Mouse (Mus musculus) embryonic facial prominence, embryonic 15.5 days (tissue): ENCODE measurements around the gene Aspdh. TPM values are rescaled to one million over a fixed set of nuclear protein-coding genes. Genes with fewer than 3 reads are reported as not detected.

Experiments used
- ATAC-seq: fragments of 200-750 bp; cut with Nextera tagmentation; 2 replicates; pipeline ENCODE4 v1.8.0; 2017; ENCODE audit warnings: low read depth, moderate TSS enrichment; ENCODE audit not compliant: insufficient number of reproducible peaks, low FRiP score, low TSS enrichment
- H3K27ac ChIP-seq: fragments of 300-500 bp; sonication (generic); replicated peaks from 2 replicates; pipeline ENCODE4 v1.5.1; 2015; ENCODE audit warnings: mild to moderate bottlenecking, inconsistent platforms
- H3K27me3 ChIP-seq: fragments of 300-500 bp; sonication (generic); 2 replicates; pipeline ENCODE4 v1.6.1; 2015; ENCODE audit warnings: inconsistent platforms
- H3K36me3 ChIP-seq: fragments of 300-500 bp; sonication (generic); 2 replicates; pipeline ENCODE4 v1.6.1; 2015; ENCODE audit warnings: mild to moderate bottlenecking, inconsistent platforms
- H3K4me1 ChIP-seq: fragments of 300-500 bp; sonication (generic); 2 replicates; pipeline ENCODE4 v1.6.1; 2015; ENCODE audit warnings: inconsistent platforms
- H3K4me2 ChIP-seq: fragments of 300-500 bp; sonication (generic); replicated peaks from 2 replicates; pipeline ENCODE4 v1.6.1; 2015; ENCODE audit warnings: mild to moderate bottlenecking, inconsistent platforms
- H3K4me3 ChIP-seq: fragments of 300-500 bp; sonication (generic); replicated peaks from 2 replicates; pipeline ENCODE4 v1.5.1; 2015; ENCODE audit warnings: mild to moderate bottlenecking, inconsistent platforms
- H3K9ac ChIP-seq: fragments of 300-500 bp; sonication (generic); 2 replicates; pipeline ENCODE4 v1.6.1; 2015; ENCODE audit warnings: inconsistent platforms
- H3K9me3 ChIP-seq: fragments of 300-500 bp; sonication (generic); replicated peaks from 2 replicates; pipeline ENCODE4 v1.6.1; 2016; ENCODE audit warnings: inconsistent platforms
- WGBS: fragments of 180-500 bp; shearing (Covaris S2); methylation state at CpG from one replicate; pipeline ENCODE4 v1.1.7; 2015; 5-methylcytosine and 5-hydroxymethylcytosine counted together
- polyA plus RNA-seq: library from polyadenylated mRNA; unstranded; fragments of >200 nt; fragmentation: Nextera tagmentation; extraction: Ambion mirVana; gene quantifications from 2 replicates; pipeline ENCODE4 v1.2.1, GENCODE M21; 2015

Gene Aspdh
- polyA plus RNA-seq, 1 experiment from 2014 or later = 0.20 TPM

DNA sequence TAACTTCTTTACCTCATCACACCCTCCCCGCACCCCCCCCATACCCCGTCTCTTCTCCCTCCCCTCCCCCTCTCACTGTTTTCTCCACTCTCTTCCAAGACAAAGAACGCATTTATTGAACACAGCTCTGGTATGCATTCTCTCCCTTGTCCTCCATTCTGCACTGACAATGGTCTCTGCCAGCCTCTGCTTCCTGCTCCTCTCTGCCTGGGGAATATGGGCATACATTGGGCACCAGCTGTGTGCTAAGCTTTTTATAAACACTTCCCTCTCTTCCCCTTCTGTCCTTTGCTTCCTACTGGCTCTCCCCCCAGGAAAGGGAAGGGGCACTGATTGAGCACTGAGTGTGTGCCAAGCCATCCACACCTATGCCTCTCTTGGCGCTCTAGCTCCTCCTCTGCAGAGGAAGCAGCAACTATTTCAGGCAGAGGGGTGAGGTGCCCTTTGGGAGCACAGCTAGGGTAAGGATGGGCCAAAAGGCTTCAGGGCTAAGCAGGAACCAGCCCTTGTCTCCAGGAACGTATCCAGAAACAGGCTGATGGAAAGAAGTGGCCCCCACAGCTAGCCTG lies 9.9 kb downstream of the Aspdh start:
- H3K4me2 ChIP-seq = no peak overlapping the region
- H3K27me3 ChIP-seq = peaks cover 30% of the 10 kb centered on the region
- H3K9me3 ChIP-seq = no peaks in the 10 kb centered on the region
- no peak overlapping the region for H3K27ac ChIP-seq
- no peak for ATAC-seq
- H3K36me3 ChIP-seq = no peaks in the 10 kb centered on the region
- peaks cover 29% of the 10 kb centered on the region for H3K4me1 ChIP-seq
- no peak overlapping the region for H3K4me3 ChIP-seq
- 27% methylated on average over 5 of the region's 5 CpGs for WGBS
- no peak overlapping the region for H3K9ac ChIP-seq

DNA sequence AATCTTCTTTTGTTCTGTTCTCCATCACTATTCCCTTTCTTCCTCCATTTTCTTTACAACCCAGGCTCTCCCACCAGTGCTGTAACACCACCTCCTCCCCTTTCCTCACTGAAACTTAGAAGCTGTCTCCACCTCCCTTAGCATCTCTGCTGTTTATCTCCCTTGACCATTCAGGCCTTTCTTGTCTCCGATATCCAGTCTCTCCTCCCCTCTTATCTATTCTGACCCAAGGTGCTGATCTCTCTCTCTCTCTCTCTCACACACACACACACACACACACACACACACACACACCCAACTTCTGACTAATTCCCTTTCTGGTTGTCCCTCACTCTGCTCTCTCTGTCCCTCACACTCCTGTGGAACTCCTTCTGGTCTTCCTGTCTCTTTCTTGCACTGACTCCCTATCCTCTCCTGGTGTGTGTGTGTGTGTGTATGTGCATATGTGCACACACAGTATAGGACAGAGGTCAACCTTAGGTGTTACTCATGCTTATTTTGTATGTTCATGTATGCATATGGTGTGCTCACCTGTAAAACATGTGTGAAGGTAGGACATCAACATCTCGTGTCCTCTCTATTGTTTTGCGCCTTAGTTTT lies 17.7 kb downstream of the Aspdh start:
- no peak overlapping the region for H3K27ac ChIP-seq
- no peaks in the 10 kb centered on the region for H3K9me3 ChIP-seq
- no peak for ATAC-seq
- H3K9ac ChIP-seq = no peak overlapping the region
- peaks cover 27% of the 10 kb centered on the region for H3K27me3 ChIP-seq
- H3K4me1 ChIP-seq = no peaks in the 10 kb centered on the region
- no peak overlapping the region for H3K4me3 ChIP-seq
- 0 out of 2 replicates have a peak, but pooled peaks cover under 1% of the 10 kb centered on the region for H3K36me3 ChIP-seq
- WGBS = 72% methylated on average over 3 of the region's 3 CpGs
- H3K4me2 ChIP-seq = no peak overlapping the region

DNA sequence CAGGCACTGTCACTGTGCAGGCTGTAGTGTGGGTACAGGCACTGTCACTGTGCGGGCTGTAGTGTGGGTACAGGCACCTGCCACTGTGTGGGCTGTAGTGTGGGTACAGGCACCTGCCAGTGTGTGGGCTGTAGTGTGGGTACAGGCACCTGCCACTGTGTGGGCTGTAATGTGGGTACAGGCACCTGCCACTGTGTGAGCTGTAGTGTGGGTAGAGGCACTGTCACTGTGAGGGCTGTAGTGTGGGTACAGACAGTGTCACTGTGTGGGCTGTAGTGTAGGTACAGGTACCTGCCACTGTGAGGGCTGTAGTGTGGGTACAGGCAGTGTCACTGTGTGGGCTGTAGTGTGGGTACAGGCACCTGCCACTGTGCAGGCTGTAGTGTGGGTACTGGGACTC lies 18.9 kb downstream of the Aspdh start:
- no peak overlapping the region for H3K9ac ChIP-seq
- peaks cover 8% of the 10 kb centered on the region; the same call in 1 of the 2 replicates for H3K36me3 ChIP-seq
- no peaks in the 10 kb centered on the region for H3K9me3 ChIP-seq
- no peaks in the 10 kb centered on the region for H3K4me1 ChIP-seq
- H3K4me3 ChIP-seq = no peak overlapping the region
- H3K4me2 ChIP-seq = no peak overlapping the region
- 92% methylated on average over 1 of the region's 1 CpGs for WGBS
- H3K27ac ChIP-seq = no peak overlapping the region
- no peak for ATAC-seq
- H3K27me3 ChIP-seq = peaks cover 27% of the 10 kb centered on the region

DNA sequence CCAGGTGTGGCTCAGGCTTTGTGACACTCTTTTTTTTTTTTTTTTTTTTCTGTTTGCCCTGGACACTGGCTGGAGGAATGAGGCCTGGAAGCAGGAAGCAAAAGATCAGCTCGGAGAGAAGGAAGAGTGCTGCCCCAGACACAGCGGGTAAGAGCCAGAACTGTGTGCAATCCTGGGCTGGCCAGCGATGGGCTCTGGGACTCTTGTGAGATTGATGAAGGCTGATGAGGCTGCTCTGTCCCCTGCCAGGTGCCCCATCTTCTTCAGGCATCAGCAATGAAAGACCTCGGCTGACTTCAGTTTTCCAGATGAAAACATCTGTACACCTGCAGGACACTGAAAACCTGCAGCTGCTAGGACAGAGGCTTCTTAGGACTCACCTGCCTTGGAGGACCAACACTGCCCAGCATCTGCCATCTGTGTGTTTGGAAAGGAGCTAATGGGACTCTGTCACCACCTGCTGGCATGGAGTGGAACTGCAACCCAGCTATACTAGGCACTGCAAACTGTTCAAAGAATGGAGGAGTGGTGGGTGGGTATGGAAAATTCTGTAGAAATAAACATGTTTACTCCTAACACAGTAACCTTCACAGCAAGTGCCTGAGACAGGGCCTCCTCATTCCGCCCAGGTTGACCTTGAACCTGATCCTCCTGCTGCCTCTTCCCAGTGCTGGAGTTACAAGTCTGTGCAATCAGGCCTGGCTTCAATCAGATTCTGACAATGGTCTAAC lies 19.8 kb downstream of the Aspdh start:
- no peak overlapping the region for H3K4me2 ChIP-seq
- no peak overlapping the region for H3K4me3 ChIP-seq
- H3K4me1 ChIP-seq = no peaks in the 10 kb centered on the region
- ATAC-seq = peak; percentile 64; the same call in 1 of the 2 replicates
- no peak overlapping the region for H3K9ac ChIP-seq
- no peak overlapping the region for H3K27ac ChIP-seq
- H3K9me3 ChIP-seq = no peaks in the 10 kb centered on the region
- WGBS = 39% methylated on average over 5 of the region's 5 CpGs
- H3K27me3 ChIP-seq = peaks cover 24% of the 10 kb centered on the region
- H3K36me3 ChIP-seq = peaks cover 13% of the 10 kb centered on the region; the same call in 1 of the 2 replicates

DNA sequence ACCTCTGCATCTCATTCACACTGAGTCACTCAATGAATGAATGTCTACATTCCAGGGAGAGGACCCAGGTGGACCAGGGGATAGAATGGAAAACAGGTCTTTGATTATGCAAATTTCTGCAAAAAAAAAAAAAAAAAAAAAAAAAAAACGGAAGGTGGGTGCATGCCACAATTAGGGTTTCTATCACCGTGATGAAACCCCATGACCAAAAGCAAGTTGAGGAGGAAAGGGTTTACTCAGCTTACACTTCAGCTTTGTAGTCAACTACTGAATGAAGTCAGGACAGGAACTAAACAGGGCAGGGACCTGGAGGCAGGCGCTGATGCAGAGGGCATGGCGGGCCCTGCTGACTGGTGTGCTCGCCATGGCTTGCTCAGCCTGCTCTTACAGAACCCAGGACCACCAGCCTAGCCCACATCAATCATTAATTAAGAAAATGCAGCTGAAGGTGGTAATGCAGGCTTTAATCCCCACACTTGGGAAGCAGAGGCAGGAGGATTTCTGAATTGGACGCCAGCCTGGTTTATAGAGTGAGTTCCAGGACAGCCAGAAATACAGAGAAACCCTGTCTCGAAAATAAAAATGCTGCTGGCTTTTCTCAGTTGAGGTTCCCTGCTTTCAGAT lies 20.5 kb downstream of the Aspdh start:
- ATAC-seq = no peak
- H3K9ac ChIP-seq = no peak overlapping the region

DNA sequence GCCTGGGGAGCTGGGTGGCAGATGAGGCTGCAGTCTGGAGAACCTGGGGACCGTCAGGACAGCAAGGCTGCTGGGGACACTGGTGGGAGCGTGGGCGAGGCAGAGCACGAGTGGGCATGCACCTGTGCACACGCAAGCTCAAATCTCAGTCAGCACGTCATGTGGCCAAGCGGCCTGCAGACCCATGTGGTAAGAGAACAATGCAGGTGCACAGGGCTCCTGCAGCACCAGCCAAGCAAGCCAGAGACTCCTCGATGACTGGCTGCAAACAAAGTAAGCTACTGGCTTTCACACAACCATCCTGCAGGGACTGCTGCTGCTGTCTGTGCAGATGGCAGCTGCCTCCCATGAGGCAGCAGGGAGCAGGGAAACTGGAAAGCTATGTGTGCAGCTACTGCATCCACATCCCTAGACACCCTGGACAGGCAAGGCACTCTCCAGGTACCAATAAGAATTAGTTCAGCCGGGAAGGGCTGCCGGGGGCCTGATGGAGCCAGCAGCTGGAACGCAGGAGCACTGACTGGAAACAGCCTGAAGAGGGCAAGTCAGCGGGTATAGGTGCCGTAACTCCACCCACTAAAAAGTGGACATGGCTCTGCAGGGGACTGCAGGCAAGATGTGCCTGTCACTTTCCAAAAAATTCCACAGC lies 21.9 kb downstream of the Aspdh start:
- H3K4me2 ChIP-seq = no peak overlapping the region
- peaks cover 33% of the 10 kb centered on the region for H3K36me3 ChIP-seq
- H3K9me3 ChIP-seq = no peaks in the 10 kb centered on the region
- H3K27ac ChIP-seq = no peak overlapping the region
- ATAC-seq = no peak
- no peak overlapping the region for H3K4me3 ChIP-seq
- H3K9ac ChIP-seq = no peak overlapping the region
- peaks cover 11% of the 10 kb centered on the region for H3K27me3 ChIP-seq
- H3K4me1 ChIP-seq = no peaks in the 10 kb centered on the region
- 58% methylated on average over 13 of the region's 13 CpGs for WGBS

More for the DNA sequence above, 20.5 kb downstream of the Aspdh start:
- no peaks in the 10 kb centered on the region for H3K4me1 ChIP-seq
- WGBS = 73% methylated on average over 7 of the region's 7 CpGs
- no peak overlapping the region for H3K27ac ChIP-seq
- H3K4me3 ChIP-seq = no peak overlapping the region
- peaks cover 17% of the 10 kb centered on the region for H3K27me3 ChIP-seq
- H3K36me3 ChIP-seq = peaks cover 20% of the 10 kb centered on the region
- no peaks in the 10 kb centered on the region for H3K9me3 ChIP-seq
- no peak overlapping the region for H3K4me2 ChIP-seq

DNA sequence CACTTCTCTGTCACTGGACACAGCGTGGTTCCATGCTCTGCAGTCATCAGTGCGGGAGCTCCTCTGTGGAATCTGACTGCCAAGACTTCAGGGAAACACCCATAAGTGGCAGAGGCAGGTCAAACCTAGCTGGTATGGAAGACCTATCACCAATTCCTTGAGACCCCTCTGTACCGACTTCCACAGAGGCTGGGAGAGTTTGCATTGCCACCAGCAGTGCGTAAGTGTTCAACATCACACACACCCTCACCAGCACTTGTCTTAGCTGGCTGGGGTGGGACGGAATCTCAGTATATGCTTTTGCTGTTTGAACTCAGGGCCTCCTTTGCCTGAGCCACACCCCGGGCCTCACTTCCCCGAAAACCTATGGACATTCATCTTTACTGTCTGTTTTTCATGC lies 22.7 kb downstream of the Aspdh start:
- H3K4me3 ChIP-seq = no peak overlapping the region
- WGBS = 91% methylated on average over 7 of the region's 7 CpGs
- no peaks in the 10 kb centered on the region for H3K9me3 ChIP-seq
- no peak overlapping the region for H3K9ac ChIP-seq
- ATAC-seq = no peak
- no peak overlapping the region for H3K27ac ChIP-seq
- H3K27me3 ChIP-seq = peaks cover 3% of the 10 kb centered on the region; the same call in 1 of the 2 replicates
- H3K4me1 ChIP-seq = no peaks in the 10 kb centered on the region
- H3K4me2 ChIP-seq = no peak overlapping the region
- peaks cover 42% of the 10 kb centered on the region for H3K36me3 ChIP-seq

DNA sequence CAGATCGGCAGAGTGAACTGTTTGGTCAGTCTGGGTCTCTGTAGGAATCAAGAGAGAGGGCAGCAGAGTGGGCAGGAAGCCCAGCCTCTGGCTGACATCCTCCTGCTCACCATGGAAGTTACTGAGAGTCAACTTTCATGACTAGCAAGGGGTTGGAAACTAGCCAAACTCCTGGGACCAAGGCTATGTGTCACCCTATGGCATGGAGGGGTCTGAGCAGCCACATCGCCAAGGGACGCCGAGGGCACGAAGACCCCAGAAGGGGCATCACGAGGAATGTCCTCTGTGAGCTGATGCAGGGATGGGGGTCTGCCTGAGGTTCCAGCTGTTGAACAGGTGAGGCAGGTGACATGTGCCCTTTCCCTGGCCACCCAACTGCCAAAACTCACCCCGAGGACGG lies 23.4 kb downstream of the Aspdh start:
- Histone ChIP-seq H3K9ac (no peak overlapping the region), H3K27me3 (no peaks in the 10 kb centered on the region), H3K4me1 (no peaks in the 10 kb centered on the region), H3K4me3 (no peak overlapping the region), H3K4me2 (no peak overlapping the region), H3K36me3 (peaks cover 46% of the 10 kb centered on the region), H3K9me3 (no peaks in the 10 kb centered on the region), H3K27ac (no peak overlapping the region)
- WGBS = 90% methylated on average over 8 of the region's 8 CpGs
- ATAC-seq = no peak

DNA sequence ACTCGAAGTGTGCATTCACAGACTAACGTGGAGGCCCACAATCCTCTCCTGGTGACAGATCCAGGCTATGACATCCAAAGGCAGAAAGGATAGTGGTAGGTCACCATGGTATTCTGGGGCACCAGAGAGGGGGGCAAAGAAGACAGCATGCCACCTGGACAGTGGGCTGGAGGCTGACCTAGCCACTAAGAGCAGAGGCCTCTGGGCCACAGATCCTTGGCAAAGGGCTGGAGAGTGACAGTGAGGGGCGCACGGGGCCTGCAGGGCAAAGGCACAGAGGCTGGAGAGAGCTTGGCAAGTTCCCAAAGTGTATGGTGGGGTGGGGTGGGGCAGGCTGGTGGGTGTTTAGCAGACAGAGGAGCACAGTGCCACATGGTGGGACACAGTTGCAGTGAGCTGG lies 25.1 kb downstream of the Aspdh start:
- H3K4me1 ChIP-seq = peaks cover 9% of the 10 kb centered on the region
- no peaks in the 10 kb centered on the region for H3K9me3 ChIP-seq
- H3K4me3 ChIP-seq = no peak overlapping the region
- ATAC-seq = no peak
- no peak overlapping the region for H3K27ac ChIP-seq
- no peak overlapping the region for H3K4me2 ChIP-seq
- WGBS = 91% methylated on average over 4 of the region's 4 CpGs
- no peak overlapping the region for H3K9ac ChIP-seq
- H3K36me3 ChIP-seq = peaks cover 55% of the 10 kb centered on the region
- H3K27me3 ChIP-seq = no peaks in the 10 kb centered on the region

DNA sequence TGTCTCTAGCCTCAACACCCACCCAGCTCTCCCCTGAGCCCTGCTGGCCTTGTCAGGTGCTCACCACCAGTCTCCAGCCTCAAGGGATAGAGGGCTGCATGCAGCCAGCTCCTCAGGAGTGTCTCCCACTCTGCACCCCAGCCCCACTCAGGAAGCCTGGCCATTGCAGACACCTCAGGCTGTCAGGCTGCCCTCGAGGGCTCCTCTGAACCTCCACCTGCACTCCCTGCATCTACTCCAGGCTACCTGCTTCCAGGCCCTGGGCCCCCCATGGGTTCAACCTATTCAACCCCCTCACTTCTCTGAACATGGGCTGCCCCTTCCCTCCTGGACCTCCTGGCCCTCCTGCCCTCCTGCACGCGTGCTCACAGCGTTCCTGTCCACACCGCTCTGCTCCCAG lies 26.2 kb downstream of the Aspdh start:
- Histone ChIP-seq H3K27ac (no peak overlapping the region), H3K9ac (no peak overlapping the region), H3K4me2 (no peak overlapping the region), H3K36me3 (peaks cover 55% of the 10 kb centered on the region), H3K27me3 (no peaks in the 10 kb centered on the region), H3K9me3 (no peaks in the 10 kb centered on the region), H3K4me3 (no peak overlapping the region), H3K4me1 (peaks cover 15% of the 10 kb centered on the region)
- ATAC-seq = no peak
- WGBS = 99% methylated on average over 5 of the region's 5 CpGs
